Mouse (Mus musculus): ENCODE data around the gene Olfr1260. TPM values are rescaled to one million over a fixed set of nuclear protein-coding genes. Genes with fewer than 3 reads are reported as not detected.

Olfr1260 gene
- not detected in 2 replicates for total RNA-seq (2015; ENCODE audit: low replicate concordance)
- not detected in 2 replicates for total RNA-seq (2017; ENCODE audit: low replicate concordance)

GRCm38 (mm10) chr2:89974184-89974583, at the start of gene Olfr1260:
Gene Olfr1260 (plus strand): TSS chr2:89974340.
- ATAC-seq (replicated peaks; ENCODE audit: low FRiP score, poor library complexity, severe bottlenecking), result no peak

- no peak for ATAC-seq (replicated peaks; ENCODE audit: low FRiP score, poor library complexity, severe bottlenecking)
Measured at GRCm38 (mm10) chr2:89927009-89927408, 47.1 kb upstream of the Olfr1260 start, which contains the start of gene Olfr1258. Gene Olfr1258 (plus strand): TSS chr2:89927309.

GRCm38 (mm10) chr2:89948564-89948963, 25.6 kb upstream of the Olfr1260 start, which contains the start of gene Olfr1259:
Gene Olfr1259 (minus strand): TSS chr2:89948664.
- ATAC-seq (replicated peaks; ENCODE audit: low FRiP score, poor library complexity, severe bottlenecking), result no peak

GRCm38 (mm10) chr2:89977709-89978108, 3.6 kb downstream of the Olfr1260 start:
- no peak for ATAC-seq (replicated peaks; ENCODE audit: low FRiP score, poor library complexity, severe bottlenecking)

GRCm38 (mm10) chr2:89990921-89991320, 16.8 kb downstream of the Olfr1260 start, which contains the start of gene Olfr1261:
Gene Olfr1261 (plus strand): TSS chr2:89991221.
- ATAC-seq (replicated peaks; ENCODE audit: low FRiP score, poor library complexity, severe bottlenecking), result no peak

- no peak for ATAC-seq (replicated peaks; ENCODE audit: low FRiP score, poor library complexity, severe bottlenecking)
Measured at GRCm38 (mm10) chr2:89999845-90000244, 25.7 kb downstream of the Olfr1260 start, which contains the start of gene Olfr1262. Gene Olfr1262 (plus strand): TSS chr2:90000145.

GRCm38 (mm10) chr2:90011831-90012230, 37.7 kb downstream of the Olfr1260 start, which contains the start of gene Olfr1263:
Gene Olfr1263 (plus strand): TSS chr2:90012131.
- no peak for ATAC-seq (replicated peaks; ENCODE audit: low FRiP score, poor library complexity, severe bottlenecking)

GRCm38 (mm10) chr2:90025477-90025876, 51.3 kb downstream of the Olfr1260 start, which contains the start of gene Olfr1264:
Gene Olfr1264 (minus strand): TSS chr2:90025577.
- ATAC-seq (replicated peaks; ENCODE audit: low FRiP score, poor library complexity, severe bottlenecking), result no peak

Other genes starting within 250 kb of the Olfr1260 start
- gene Olfr1252, start 249.3 kb upstream of the Olfr1260 start, total RNA-seq (2015; ENCODE audit: low replicate concordance), result not detected in 2 replicates
- gene Olfr1252, start 249.3 kb upstream of the Olfr1260 start, total RNA-seq (2017; ENCODE audit: low replicate concordance), result not detected in 2 replicates
- gene Olfr1253, start 217.2 kb upstream of the Olfr1260 start, total RNA-seq (2015; ENCODE audit: low replicate concordance), result not detected in 2 replicates
- gene Olfr1253, start 217.2 kb upstream of the Olfr1260 start, total RNA-seq (2017; ENCODE audit: low replicate concordance), result 0.42 TPM in 1 of 2 replicates, not detected in the other
- not detected in 2 replicates for gene Olfr1254, start 180.7 kb upstream of the Olfr1260 start, total RNA-seq (2015; ENCODE audit: low replicate concordance)
- not detected in 2 replicates for gene Olfr1254, start 180.7 kb upstream of the Olfr1260 start, total RNA-seq (2017; ENCODE audit: low replicate concordance)
- gene Olfr1255, start 162.3 kb upstream of the Olfr1260 start, total RNA-seq (2015; ENCODE audit: low replicate concordance), result not detected in 2 replicates
- not detected in 2 replicates for gene Olfr1255, start 162.3 kb upstream of the Olfr1260 start, total RNA-seq (2017; ENCODE audit: low replicate concordance)
- not detected in 2 replicates for gene Olfr1256, start 132.8 kb upstream of the Olfr1260 start, total RNA-seq (2015; ENCODE audit: low replicate concordance)
- not detected in 2 replicates for gene Olfr1256, start 132.8 kb upstream of the Olfr1260 start, total RNA-seq (2017; ENCODE audit: low replicate concordance)
- gene Olfr48, start 126.1 kb upstream of the Olfr1260 start, total RNA-seq (2015; ENCODE audit: low replicate concordance), result not detected in 2 replicates
- gene Olfr48, start 126.1 kb upstream of the Olfr1260 start, total RNA-seq (2017; ENCODE audit: low replicate concordance), result not detected in 2 replicates
- not detected in 2 replicates for gene Olfr1257, start 95.9 kb upstream of the Olfr1260 start, total RNA-seq (2015; ENCODE audit: low replicate concordance)
- not detected in 2 replicates for gene Olfr1257, start 95.9 kb upstream of the Olfr1260 start, total RNA-seq (2017; ENCODE audit: low replicate concordance)
- gene Olfr1258, start 47.0 kb upstream of the Olfr1260 start, total RNA-seq (2015; ENCODE audit: low replicate concordance), result not detected in 2 replicates
- gene Olfr1258, start 47.0 kb upstream of the Olfr1260 start, total RNA-seq (2017; ENCODE audit: low replicate concordance), result not detected in 2 replicates
- gene Olfr1259, start 25.7 kb upstream of the Olfr1260 start, total RNA-seq (2015; ENCODE audit: low replicate concordance), result not detected in 2 replicates
- gene Olfr1259, start 25.7 kb upstream of the Olfr1260 start, total RNA-seq (2017; ENCODE audit: low replicate concordance), result 0.56 TPM in 1 of 2 replicates, not detected in the other
- not detected in 2 replicates for gene Olfr1261, start 16.9 kb downstream of the Olfr1260 start, total RNA-seq (2015; ENCODE audit: low replicate concordance)
- gene Olfr1261, start 16.9 kb downstream of the Olfr1260 start, total RNA-seq (2017; ENCODE audit: low replicate concordance), result 0.28 TPM in 1 of 2 replicates, not detected in the other
- not detected in 2 replicates for gene Olfr1262, start 25.8 kb downstream of the Olfr1260 start, total RNA-seq (2015; ENCODE audit: low replicate concordance)
- gene Olfr1262, start 25.8 kb downstream of the Olfr1260 start, total RNA-seq (2017; ENCODE audit: low replicate concordance), result not detected in 2 replicates
- gene Olfr1263, start 37.8 kb downstream of the Olfr1260 start, total RNA-seq (2015; ENCODE audit: low replicate concordance), result not detected in 2 replicates
- not detected in 2 replicates for gene Olfr1263, start 37.8 kb downstream of the Olfr1260 start, total RNA-seq (2017; ENCODE audit: low replicate concordance)
- not detected in 2 replicates for gene Olfr1264, start 51.2 kb downstream of the Olfr1260 start, total RNA-seq (2015; ENCODE audit: low replicate concordance)
- not detected in 2 replicates for gene Olfr1264, start 51.2 kb downstream of the Olfr1260 start, total RNA-seq (2017; ENCODE audit: low replicate concordance)
- gene Olfr1265, start 61.0 kb downstream of the Olfr1260 start, total RNA-seq (2015; ENCODE audit: low replicate concordance), result not detected in 2 replicates
- not detected in 2 replicates for gene Olfr1265, start 61.0 kb downstream of the Olfr1260 start, total RNA-seq (2017; ENCODE audit: low replicate concordance)
- not detected in 2 replicates for gene Olfr140, start 89.3 kb downstream of the Olfr1260 start, total RNA-seq (2015; ENCODE audit: low replicate concordance)
- not detected in 2 replicates for gene Olfr140, start 89.3 kb downstream of the Olfr1260 start, total RNA-seq (2017; ENCODE audit: low replicate concordance)
- not detected in 2 replicates for gene Olfr1269, start 147.1 kb downstream of the Olfr1260 start, total RNA-seq (2015; ENCODE audit: low replicate concordance)
- not detected in 2 replicates for gene Olfr1269, start 147.1 kb downstream of the Olfr1260 start, total RNA-seq (2017; ENCODE audit: low replicate concordance)
- not detected in 2 replicates for gene Olfr32, start 168.0 kb downstream of the Olfr1260 start, total RNA-seq (2015; ENCODE audit: low replicate concordance)
- not detected in 2 replicates for gene Olfr32, start 168.0 kb downstream of the Olfr1260 start, total RNA-seq (2017; ENCODE audit: low replicate concordance)
- not detected in 2 replicates for gene Olfr1270, start 178.8 kb downstream of the Olfr1260 start, total RNA-seq (2015; ENCODE audit: low replicate concordance)
- not detected in 2 replicates for gene Olfr1270, start 178.8 kb downstream of the Olfr1260 start, total RNA-seq (2017; ENCODE audit: low replicate concordance)